Mouse (Mus musculus): Measurements from ENCODE around the gene Pgam2.

The Pgam2 gene

DNA sequence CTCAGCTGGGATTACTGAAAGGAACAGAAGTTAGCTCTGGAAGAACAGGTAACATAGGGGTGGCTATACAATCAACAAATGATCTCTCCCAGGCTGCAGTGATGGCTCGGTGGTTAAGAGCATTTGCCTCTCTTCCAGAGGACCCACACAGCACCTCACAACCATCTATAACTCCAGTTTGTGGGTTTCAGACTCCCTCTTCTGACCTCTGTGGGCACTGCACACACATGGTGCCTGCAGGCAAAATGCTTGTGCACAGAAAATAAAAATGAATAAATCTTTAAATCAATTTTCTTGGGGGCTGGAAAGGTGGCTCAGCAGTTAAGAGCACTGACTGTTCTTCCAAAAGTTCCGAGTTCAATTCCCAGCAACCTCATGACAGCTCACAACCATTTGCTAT is 25.1 kb downstream of the Pgam2 start:
- DNase-seq (ENCODE audit: low spot score in 2 of 2) = no peak

DNA sequence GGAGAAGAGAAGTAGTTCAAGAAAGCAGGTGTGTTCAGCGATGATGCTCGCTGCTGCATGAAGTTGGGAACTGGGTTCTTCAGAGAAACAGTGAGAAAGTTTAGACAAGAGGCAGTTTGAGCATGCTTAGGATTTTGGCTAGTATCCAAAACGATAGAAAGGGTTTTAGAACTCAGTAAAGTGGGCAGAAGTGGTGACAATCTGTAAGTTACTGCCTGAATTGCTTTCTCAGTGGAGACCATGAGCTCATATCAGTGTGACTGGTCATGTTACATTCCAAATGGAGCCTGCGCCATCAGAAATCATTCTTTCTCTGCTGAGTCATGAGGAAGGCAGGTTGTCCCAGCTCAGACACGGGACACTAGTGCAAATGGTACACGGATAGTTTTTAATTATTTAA is 37.5 kb downstream of the Pgam2 start:
- DNase-seq (ENCODE audit: low spot score in 2 of 2) = no peak

DNA sequence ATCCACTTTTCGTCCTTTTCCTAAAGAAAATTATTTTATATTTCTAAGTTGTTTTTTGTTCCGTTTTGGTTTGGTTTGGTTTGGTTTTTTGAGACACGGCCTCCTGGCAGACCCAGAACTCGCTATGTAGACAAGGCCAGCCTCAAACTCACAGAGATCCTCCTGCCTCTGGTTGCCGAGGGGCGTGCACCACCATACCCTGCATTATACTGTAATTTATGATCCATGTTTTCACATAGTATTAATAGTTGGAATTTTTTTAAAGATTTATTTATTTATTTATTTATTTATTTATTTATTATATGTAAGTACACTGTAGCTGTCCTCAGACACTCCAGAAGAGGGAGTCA is 40.9 kb downstream of the Pgam2 start:
- DNase-seq (ENCODE audit: low spot score in 2 of 2) = no peak

DNA sequence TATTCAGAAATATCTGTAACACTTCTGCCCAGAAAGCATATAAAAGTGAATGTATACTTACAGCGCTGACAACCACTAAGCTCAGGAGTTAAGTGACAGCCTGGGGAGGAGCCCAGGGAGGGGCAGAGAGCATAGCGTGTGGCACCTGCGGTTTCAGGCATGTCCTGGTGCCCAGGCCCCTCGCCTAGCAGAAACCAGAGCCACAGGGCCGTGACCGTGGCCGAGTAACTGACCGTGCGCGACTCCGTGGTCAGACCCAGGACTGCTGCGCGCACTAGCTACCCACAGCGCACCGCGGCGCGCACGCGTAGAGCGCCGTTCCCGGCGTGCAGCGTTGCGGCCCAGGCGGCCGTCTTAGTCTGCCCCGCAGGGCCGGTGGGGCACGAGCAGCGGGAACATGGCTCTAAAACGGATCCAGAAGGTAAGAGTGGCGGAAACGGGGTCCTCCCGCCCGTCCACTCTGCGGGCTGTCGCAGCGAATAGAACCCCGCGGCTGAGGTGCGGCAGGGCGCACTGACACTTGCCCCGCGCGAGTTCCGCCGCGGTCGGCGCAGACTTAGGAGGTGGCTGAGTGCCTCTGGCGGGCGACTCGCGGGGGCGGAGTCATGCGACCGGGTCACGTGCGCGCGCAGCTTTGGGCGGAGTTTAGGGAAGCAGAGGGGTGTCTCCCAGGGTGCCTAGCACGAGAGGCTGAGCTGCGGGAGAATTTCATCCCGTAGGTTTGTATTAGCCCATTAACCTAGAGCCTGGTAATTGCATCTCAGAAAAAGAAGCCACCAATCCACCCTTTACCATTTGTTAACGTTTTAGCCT is 41.5 kb downstream of the Pgam2 start, which contains the start of gene Urgcp:
Gene Urgcp, minus strand, starts transcription at position 557 of the 813 bp plus-strand sequence.
- peak; percentile 85 for DNase-seq (ENCODE audit: low spot score in 2 of 2)

GRCm38 (mm10) chr11:5753755-5754154 is 49.8 kb downstream of the Pgam2 start:
- no peak for DNase-seq (ENCODE audit: low spot score in 2 of 2)

Measured in right cerebral cortex, postnatal 36 days (tissue).